Mouse (Mus musculus) heart, embryonic 14.5 days (tissue): ENCODE results near the gene Zfand2a. TPM values are rescaled to one million over a fixed set of nuclear protein-coding genes. Genes with fewer than 3 reads are reported as not detected.

Experiments used
- ATAC-seq: fragments of 200-750 bp; cut with Nextera tagmentation; 2 replicates; pipeline ENCODE4 v1.8.0; 2017; ENCODE audit warnings: low read depth, moderate TSS enrichment; ENCODE audit not compliant: insufficient number of reproducible peaks, insufficient read depth, low FRiP score
- H3K27ac ChIP-seq, 2 experiments: fragments of 200-500 bp in 1 of 2; fragments of 300-500 bp in 1 of 2; sonication (generic) in 1 of 2; replicated peaks in 1 of 2; 2 replicates each; pipeline ENCODE4 v1.5.1; 2012 to 2014; ENCODE audit warnings: low read depth in 2 of 2, low read length in 2 of 2, control low read depth in 1 of 2, mild to moderate bottlenecking in 1 of 2, mixed read lengths in 1 of 2; ENCODE audit not compliant: control insufficient read depth in 1 of 2, insufficient read depth in 1 of 2
- H3K27me3 ChIP-seq: fragments of 300-500 bp; sonication (generic); 2 replicates; pipeline ENCODE4 v1.6.1; 2014; ENCODE audit warnings: mild to moderate bottlenecking, low read length, control low read depth; ENCODE audit not compliant: control insufficient read depth, insufficient read depth
- H3K36me3 ChIP-seq: fragments of 300-500 bp; sonication (generic); 2 replicates; pipeline ENCODE4 v1.6.1; 2014; ENCODE audit warnings: mild to moderate bottlenecking, control low read depth, low read length, mixed read lengths; ENCODE audit not compliant: control insufficient read depth, insufficient read depth
- H3K4me1 ChIP-seq, 2 experiments: fragments of 200-500 bp in 1 of 2; fragments of 300-500 bp in 1 of 2; sonication (generic) in 1 of 2; 2 replicates each; pipeline ENCODE4 v1.6.1; 2012 to 2014; ENCODE audit warnings: low read length in 2 of 2, control low read depth in 1 of 2, mixed read lengths in 1 of 2; ENCODE audit not compliant: control insufficient read depth in 2 of 2, insufficient read depth in 2 of 2
- H3K4me2 ChIP-seq: fragments of 300-500 bp; sonication (generic); 2 replicates; pipeline ENCODE4 v1.6.1; 2014; ENCODE audit warnings: mild to moderate bottlenecking, low read length
- H3K4me3 ChIP-seq, 2 experiments: fragments of 200-500 bp in 1 of 2; fragments of 300-500 bp in 1 of 2; sonication (generic) in 1 of 2; 2 replicates each; pipeline ENCODE4 v1.5.1; 2012 to 2014; ENCODE audit warnings: low read length in 2 of 2, mild to moderate bottlenecking in 2 of 2, control low read depth in 1 of 2, low read depth in 1 of 2, moderate library complexity in 1 of 2; ENCODE audit not compliant: control insufficient read depth in 1 of 2, insufficient read depth in 1 of 2
- H3K9ac ChIP-seq: fragments of 300-500 bp; sonication (generic); 2 replicates; pipeline ENCODE4 v1.6.1; 2014; ENCODE audit warnings: mild to moderate bottlenecking, low read length
- H3K9me3 ChIP-seq: fragments of 300-500 bp; sonication (generic); 2 replicates; pipeline ENCODE4 v1.6.1; 2016; ENCODE audit warnings: low read length, control low read depth; ENCODE audit not compliant: control insufficient read depth
- WGBS: fragments of 180-500 bp; shearing (Covaris S2); extraction: QIAGEN DNeasy Blood & Tissue Kit; methylation state at CpG from one replicate; pipeline ENCODE4 v1.1.7; 2014; 5-methylcytosine and 5-hydroxymethylcytosine counted together
- polyA plus RNA-seq: library from polyadenylated mRNA; unstranded; fragments of >200 nt; fragmentation: Nextera tagmentation; extraction: Ambion mirVana; gene quantifications from 2 replicates; pipeline ENCODE4 v1.2.1, GENCODE M21; 2014

Zfand2a gene
- polyA plus RNA-seq, 1 experiment from 2014 or later = 7.0 TPM

DNA sequence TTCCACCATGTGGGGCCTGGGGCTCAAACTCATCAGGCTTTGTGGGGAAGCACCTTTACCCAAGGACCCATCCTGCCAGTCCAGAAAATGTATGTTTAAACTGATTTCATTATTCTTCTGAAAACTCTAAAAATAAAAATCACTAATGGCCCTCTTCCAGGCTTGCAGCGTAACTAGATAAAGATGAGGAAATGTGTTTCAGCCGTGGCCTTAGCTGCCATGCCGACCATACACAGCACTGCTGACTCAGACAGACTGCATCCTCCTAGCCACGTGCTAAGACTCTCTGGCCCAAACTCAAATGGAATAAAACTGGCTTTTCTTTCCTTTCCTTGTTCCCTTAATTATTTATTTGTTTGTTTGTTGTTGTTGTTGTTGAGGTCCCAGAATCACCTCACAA is 19.5 kb downstream of the Zfand2a start:
- no peaks in the 10 kb centered on the region for H3K9me3 ChIP-seq
- 52% methylated on average over 4 of the region's 4 CpGs for WGBS
- peaks cover 0 to 3% of the 10 kb centered on the region in 2 experiments; a peak in 2 of 4 replicates for H3K4me1 ChIP-seq
- no peak overlapping the region for H3K4me2 ChIP-seq
- no peak overlapping the region for H3K9ac ChIP-seq
- no peak overlapping the region for H3K27ac ChIP-seq
- no peak overlapping the region for H3K4me3 ChIP-seq
- H3K27me3 ChIP-seq = no peaks in the 10 kb centered on the region
- no peak for ATAC-seq
- H3K36me3 ChIP-seq = no peaks in the 10 kb centered on the region

GRCm38 (mm10) chr5:139460384-139461067 is 23.8 kb downstream of the Zfand2a start, which contains the start of gene 3110082I17Rik:
TSS of gene 3110082I17Rik (minus strand) at chr5:139460527.
- Histone ChIP-seq H3K27me3 (no peaks in the 10 kb centered on the region), H3K9ac (peak within 1 kb of the TSS; percentile 79), H3K4me3 (peak within 1 kb of the TSS; percentile 55 to 67), H3K9me3 (no peaks in the 10 kb centered on the region), H3K4me1 (peaks cover 0 to 10% of the 10 kb centered on the region in 2 experiments; a peak in 2 of 4 replicates), H3K36me3 (no peaks in the 10 kb centered on the region), H3K4me2 (peak within 1 kb of the TSS; percentile 86), H3K27ac (no peak within 1 kb of the TSS)
- ATAC-seq = peak; percentile 91
- 5% methylated on average over 38 of the region's 42 CpGs for WGBS

DNA sequence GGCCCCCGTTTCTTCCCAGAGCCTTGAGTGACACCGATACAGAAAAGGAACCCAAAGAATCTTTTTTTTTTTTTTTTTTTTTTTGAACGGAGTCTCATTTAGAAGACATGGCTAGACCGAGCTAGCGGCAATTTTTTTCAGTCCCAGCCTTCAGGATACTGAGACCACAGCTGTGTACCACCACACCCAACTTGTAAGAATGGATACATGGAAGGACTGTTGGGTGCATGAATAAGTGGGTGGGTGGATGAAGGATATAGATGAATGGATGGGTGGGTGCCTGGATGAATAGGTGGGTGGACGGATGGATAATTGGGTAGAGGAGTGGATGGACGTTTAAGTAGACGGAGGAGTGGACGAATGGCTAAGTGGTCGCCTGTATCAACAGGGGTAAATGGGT is 24.4 kb downstream of the Zfand2a start:
- peak overlapping the region; percentile 86 for H3K4me2 ChIP-seq
- H3K9ac ChIP-seq = peak overlapping the region; percentile 79
- peaks cover 3% of the 10 kb centered on the region; the same call in 1 of the 2 replicates for H3K36me3 ChIP-seq
- no peaks in the 10 kb centered on the region for H3K9me3 ChIP-seq
- H3K27me3 ChIP-seq = no peaks in the 10 kb centered on the region
- peak overlapping the region; percentile 55 to 67 for H3K4me3 ChIP-seq
- ATAC-seq = no peak
- H3K27ac ChIP-seq = no peak overlapping the region
- 11% methylated on average over 10 of the region's 10 CpGs for WGBS
- peaks cover 0 to 10% of the 10 kb centered on the region in 2 experiments; a peak in 2 of 4 replicates for H3K4me1 ChIP-seq

- H3K9me3 ChIP-seq = no peaks in the 10 kb centered on the region
- no peak overlapping the region for H3K4me3 ChIP-seq
- H3K9ac ChIP-seq = no peak overlapping the region
- no peak for ATAC-seq
- H3K27me3 ChIP-seq = no peaks in the 10 kb centered on the region
- no peak overlapping the region for H3K27ac ChIP-seq
- 85% methylated on average over 8 of the region's 8 CpGs for WGBS
- no peak overlapping the region for H3K4me2 ChIP-seq
- H3K4me1 ChIP-seq = peaks cover 0 to 10% of the 10 kb centered on the region in 2 experiments; a peak in 2 of 4 replicates
- peaks cover 9% of the 10 kb centered on the region; the same call in 1 of the 2 replicates for H3K36me3 ChIP-seq
These were observed 27.1 kb downstream of the Zfand2a start for GRCm38 (mm10) chr5:139457241-139457640.

DNA sequence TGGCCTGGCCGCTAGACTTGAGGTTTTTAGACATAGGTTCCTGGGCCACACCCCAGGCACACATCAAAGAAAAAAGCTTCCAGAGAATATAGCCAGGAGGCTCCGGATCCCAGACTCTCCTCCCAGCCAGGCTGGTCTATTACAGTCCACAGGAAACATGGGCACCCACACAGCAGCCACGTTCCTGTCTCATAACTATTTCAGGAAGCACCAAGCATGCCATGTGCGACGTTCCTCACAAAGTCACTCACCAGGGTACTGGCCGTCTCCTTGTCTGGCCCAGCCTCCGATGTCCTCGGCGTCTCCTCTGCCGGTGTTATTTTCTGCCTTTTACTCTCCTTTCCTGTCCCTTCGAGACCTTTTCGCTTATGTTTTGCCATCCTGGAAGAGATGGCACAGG is 29.2 kb downstream of the Zfand2a start:
- 89% methylated on average over 12 of the region's 12 CpGs for WGBS

DNA sequence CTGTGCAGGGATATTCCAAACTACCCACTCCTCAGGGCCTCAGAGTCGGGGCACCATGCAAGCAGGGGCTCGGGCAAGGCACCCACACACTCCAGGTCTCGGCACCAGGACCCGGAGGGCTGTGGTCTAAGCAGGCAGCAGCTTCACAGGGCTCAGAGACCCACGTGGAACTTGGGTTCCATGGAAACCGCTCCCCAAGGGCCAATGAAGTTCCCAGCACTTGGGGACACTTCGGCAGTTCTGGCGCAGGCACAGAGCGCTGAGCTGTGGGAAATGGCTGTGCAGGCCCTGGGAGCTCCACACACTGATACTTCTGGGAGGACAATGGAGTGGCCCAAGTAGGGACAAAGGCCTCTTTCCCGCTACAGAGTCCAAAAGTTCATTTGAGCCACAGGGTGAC is 31.3 kb downstream of the Zfand2a start:
- WGBS = 85% methylated on average over 10 of the region's 10 CpGs
- no peak for ATAC-seq
- Histone ChIP-seq H3K9ac (no peak overlapping the region), H3K9me3 (no peaks in the 10 kb centered on the region), H3K36me3 (peaks cover 9% of the 10 kb centered on the region; the same call in 1 of the 2 replicates), H3K4me2 (no peak overlapping the region), H3K27me3 (no peaks in the 10 kb centered on the region), H3K4me3 (no peak overlapping the region), H3K4me1 (peaks cover 8 to 11% of the 10 kb centered on the region in 2 experiments; a peak in 3 of 4 replicates), H3K27ac (no peak overlapping the region)

More for the DNA sequence above, 29.2 kb downstream of the Zfand2a start:
- Histone ChIP-seq H3K9me3 (no peaks in the 10 kb centered on the region), H3K27ac (no peak overlapping the region), H3K4me2 (no peak overlapping the region), H3K4me3 (no peak overlapping the region), H3K27me3 (no peaks in the 10 kb centered on the region), H3K4me1 (peaks cover 0 to 10% of the 10 kb centered on the region in 2 experiments; a peak in 2 of 4 replicates), H3K9ac (no peak overlapping the region), H3K36me3 (peaks cover 9% of the 10 kb centered on the region; the same call in 1 of the 2 replicates)
- ATAC-seq = no peak

GRCm38 (mm10) chr5:139449926-139450325 is 34.4 kb downstream of the Zfand2a start:
- Histone ChIP-seq H3K4me2 (no peak overlapping the region), H3K36me3 (peaks cover 5% of the 10 kb centered on the region; the same call in 1 of the 2 replicates), H3K4me1 (peaks cover 8 to 11% of the 10 kb centered on the region in 2 experiments; a peak in 3 of 4 replicates), H3K4me3 (no peak overlapping the region), H3K9ac (no peak overlapping the region), H3K9me3 (no peaks in the 10 kb centered on the region), H3K27me3 (no peaks in the 10 kb centered on the region), H3K27ac (no peak overlapping the region)
- WGBS = 42% methylated on average over 4 of the region's 4 CpGs
- ATAC-seq = no peak
